Mouse (Mus musculus) testis, adult 2 months (tissue): Measurements from ENCODE around the gene Nfkb1.

Experiments used
- CTCF ChIP-seq: fragments of 200-500 bp; IDR thresholded peaks from 2 replicates; pipeline ENCODE4 v1.5.1; 2012; ENCODE audit warnings: low read depth, mild to moderate bottlenecking, inconsistent platforms, low read length, moderate library complexity; ENCODE audit not compliant: control insufficient read depth, insufficient read depth, insufficient replicate concordance
- POLR2A ChIP-seq: fragments of 200-500 bp; IDR thresholded peaks from 2 replicates; pipeline ENCODE4 v1.6.1; 2012; ENCODE audit warnings: low read depth, mild to moderate bottlenecking, inconsistent platforms, low read length, moderate library complexity; ENCODE audit not compliant: control insufficient read depth

DNA sequence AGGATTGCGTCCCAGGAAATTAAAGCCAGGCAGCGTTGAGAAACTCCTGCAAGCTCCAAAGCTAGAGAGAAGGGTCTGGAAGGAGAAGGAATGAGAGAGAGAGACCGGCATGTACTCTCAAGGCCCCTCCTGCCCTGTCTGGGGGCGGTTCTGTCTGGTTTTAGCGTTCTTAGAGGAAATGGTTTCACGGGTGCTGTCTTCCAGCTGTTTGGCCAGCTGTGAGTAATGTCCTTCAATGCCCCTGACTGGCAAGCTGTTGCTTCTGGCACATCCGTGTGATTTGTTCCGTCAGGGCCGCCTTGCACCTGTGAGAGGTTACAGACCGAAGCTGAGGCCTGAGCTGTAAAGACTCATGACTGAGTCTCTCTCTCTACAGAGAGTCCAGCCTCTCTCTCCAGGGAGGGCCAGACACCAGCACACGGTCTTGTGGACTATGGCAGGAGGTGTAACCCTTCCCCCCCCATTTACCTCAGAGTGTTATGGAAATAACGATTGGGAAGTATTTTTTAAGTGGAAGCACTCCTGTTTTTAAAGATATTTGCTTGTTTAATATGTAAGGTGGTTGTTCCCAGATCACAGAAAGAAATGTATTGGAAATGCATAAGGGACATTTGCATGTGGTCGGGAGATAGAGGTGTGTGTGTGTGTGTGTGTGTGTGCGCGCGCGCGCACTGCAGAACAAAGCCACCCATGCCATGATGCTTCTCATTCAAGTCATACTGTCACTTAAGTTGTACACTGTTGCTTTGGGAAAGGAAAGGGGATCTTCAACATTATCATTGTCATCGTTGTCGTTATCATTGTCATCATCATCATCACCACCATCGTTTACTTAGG lies 110.7 kb downstream of the Nfkb1 start:
- TF ChIP-seq POLR2A (no peak), CTCF (no peak)
